Mouse (Mus musculus): ENCODE results near the gene Cdh13. TPM values are rescaled to one million over a fixed set of nuclear protein-coding genes. Genes with fewer than 3 reads are reported as not detected.

Cdh13 gene
- polyA plus RNA-seq, 1 experiment from 2014 or later = 120 TPM

DNA sequence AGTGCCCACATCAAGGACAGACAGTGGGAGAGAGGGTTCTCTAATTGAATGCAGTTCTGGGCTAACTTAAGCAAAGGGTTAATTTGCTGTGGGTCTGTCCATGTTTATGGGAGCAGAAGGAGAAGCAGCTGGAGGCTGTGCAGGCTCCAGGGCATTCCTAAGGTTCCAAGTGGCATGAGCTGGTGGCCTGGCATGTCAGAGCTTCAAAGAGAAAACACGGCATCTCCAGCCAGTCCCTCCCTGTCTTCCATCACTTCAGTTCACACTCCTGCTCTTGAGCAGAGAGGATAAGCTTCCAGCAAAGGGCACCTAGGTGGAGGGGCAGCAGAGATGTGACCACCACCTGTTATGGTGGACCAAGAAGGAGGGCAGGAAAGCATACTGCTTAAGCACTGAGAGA is 962.1 kb downstream of the Cdh13 start:
- H3K9ac ChIP-seq (replicated peaks) = no peak overlapping the region
- H3K36me3 ChIP-seq = peaks cover 16% of the 10 kb centered on the region
- ATAC-seq (ENCODE audit: low FRiP score) = no peak
- no peaks in the 10 kb centered on the region for H3K27me3 ChIP-seq (replicated peaks)
- H3K4me3 ChIP-seq (replicated peaks) = no peak overlapping the region
- no peaks in the 10 kb centered on the region for H3K4me1 ChIP-seq
- no peak overlapping the region for H3K4me2 ChIP-seq
- H3K9me3 ChIP-seq (replicated peaks) = no peaks in the 10 kb centered on the region
- no peak overlapping the region for H3K27ac ChIP-seq (replicated peaks)
- WGBS = 58% methylated on average over 1 of the region's 1 CpGs

DNA sequence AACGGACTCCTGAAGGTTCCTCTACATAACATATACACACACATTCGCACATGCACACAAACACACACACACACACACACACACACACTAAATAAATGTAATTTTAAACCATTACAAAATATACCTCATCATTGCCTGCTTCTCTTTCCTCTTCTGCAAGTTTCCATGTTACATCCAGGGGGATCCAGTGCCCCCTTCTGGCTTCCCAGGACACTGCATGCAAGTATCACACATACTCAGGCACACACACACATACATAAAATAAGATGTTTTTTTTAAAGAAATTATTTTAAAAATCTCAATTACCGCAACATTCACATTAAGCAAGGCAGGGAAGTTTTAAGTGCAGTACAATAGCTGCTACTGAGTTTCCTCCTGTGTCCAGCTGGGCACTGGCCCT is 970.8 kb downstream of the Cdh13 start:
- no peaks in the 10 kb centered on the region for H3K27me3 ChIP-seq (replicated peaks)
- H3K36me3 ChIP-seq = no peaks in the 10 kb centered on the region
- WGBS = 97% methylated on average over 3 of the region's 3 CpGs
- H3K4me2 ChIP-seq = no peak overlapping the region
- H3K9me3 ChIP-seq (replicated peaks) = no peaks in the 10 kb centered on the region
- H3K27ac ChIP-seq (replicated peaks) = no peak overlapping the region
- H3K9ac ChIP-seq (replicated peaks) = no peak overlapping the region
- H3K4me3 ChIP-seq (replicated peaks) = no peak overlapping the region
- peaks cover 9% of the 10 kb centered on the region; the same call in 1 of the 2 replicates for H3K4me1 ChIP-seq
- no peak for ATAC-seq (ENCODE audit: low FRiP score)

DNA sequence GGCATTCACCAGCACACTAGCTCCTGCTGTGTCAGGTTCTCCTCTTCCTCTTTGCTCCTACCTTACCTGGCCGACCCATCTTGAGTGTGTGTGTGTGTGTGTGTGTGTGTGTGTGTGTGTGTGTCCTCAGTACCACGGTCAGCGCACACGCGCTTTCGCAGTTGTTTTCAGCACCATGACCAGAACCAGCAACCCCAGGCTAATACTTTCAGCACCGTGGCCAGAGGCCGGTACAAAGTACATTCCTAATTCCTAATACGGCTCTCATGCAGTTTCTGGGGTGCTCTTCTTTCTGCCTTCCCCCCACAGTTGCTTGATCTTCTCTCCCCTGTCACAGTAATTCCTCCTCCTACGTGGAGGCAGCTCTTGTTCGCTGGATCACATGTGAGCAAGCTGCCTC is 975.1 kb downstream of the Cdh13 start:
- ATAC-seq (ENCODE audit: low FRiP score) = no peak
- Histone ChIP-seq H3K9ac (replicated peaks) (no peak overlapping the region), H3K27me3 (replicated peaks) (no peaks in the 10 kb centered on the region), H3K9me3 (replicated peaks) (no peaks in the 10 kb centered on the region), H3K27ac (replicated peaks) (no peak overlapping the region), H3K4me3 (replicated peaks) (no peak overlapping the region), H3K4me1 (peaks cover 6% of the 10 kb centered on the region; the same call in 1 of the 2 replicates), H3K4me2 (no peak overlapping the region), H3K36me3 (no peaks in the 10 kb centered on the region)
- WGBS = 47% methylated on average over 11 of the region's 11 CpGs

DNA sequence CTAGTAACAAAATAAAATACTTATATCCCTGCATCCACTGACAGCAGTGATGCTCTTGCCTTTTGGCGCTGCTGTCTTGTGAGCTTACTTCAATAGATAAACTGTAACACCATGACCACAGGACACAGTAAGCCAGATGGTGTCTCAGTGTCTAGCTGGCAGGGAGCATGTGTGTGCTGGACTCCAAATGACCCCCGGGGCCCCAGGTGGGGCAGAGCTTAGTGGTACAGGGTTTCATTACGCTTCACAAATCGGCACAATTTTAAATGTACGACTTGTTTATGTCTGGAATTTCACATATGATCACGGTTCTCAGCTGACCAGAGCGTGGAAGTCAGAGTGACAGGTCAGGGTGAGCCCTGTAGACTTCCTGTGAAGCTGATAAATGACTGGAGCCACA is 980.2 kb downstream of the Cdh13 start:
- 58% methylated on average over 7 of the region's 7 CpGs for WGBS
- no peak for ATAC-seq (ENCODE audit: low FRiP score)

DNA sequence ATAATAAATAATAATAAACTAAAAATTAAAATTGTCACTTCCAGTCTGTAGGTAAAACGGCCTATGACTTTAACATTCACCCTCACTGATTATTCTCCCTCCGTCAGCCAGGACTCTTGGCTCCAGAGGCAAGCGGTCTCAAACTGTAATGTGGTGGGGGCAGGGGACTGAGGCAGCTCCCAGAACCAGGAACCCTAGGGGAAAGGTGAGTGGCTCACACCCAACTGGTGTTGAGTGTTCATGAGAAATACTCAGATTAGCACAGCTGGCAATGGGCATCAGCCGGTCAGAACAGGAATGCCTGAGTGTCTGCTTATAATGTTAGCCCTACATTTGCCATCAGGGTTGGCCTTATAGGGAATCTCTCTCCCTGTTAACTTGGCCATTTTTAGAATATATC is 982.8 kb downstream of the Cdh13 start:
- ATAC-seq (ENCODE audit: low FRiP score) = no peak
- H3K27ac ChIP-seq (replicated peaks) = no peak overlapping the region

More for the DNA sequence above, 980.2 kb downstream of the Cdh13 start:
- Histone ChIP-seq H3K4me1 (peaks cover 11% of the 10 kb centered on the region), H3K9ac (replicated peaks) (no peak overlapping the region), H3K4me2 (no peak overlapping the region), H3K27me3 (replicated peaks) (no peaks in the 10 kb centered on the region), H3K9me3 (replicated peaks) (no peaks in the 10 kb centered on the region), H3K27ac (replicated peaks) (no peak overlapping the region), H3K36me3 (no peaks in the 10 kb centered on the region), H3K4me3 (replicated peaks) (no peak overlapping the region)

DNA sequence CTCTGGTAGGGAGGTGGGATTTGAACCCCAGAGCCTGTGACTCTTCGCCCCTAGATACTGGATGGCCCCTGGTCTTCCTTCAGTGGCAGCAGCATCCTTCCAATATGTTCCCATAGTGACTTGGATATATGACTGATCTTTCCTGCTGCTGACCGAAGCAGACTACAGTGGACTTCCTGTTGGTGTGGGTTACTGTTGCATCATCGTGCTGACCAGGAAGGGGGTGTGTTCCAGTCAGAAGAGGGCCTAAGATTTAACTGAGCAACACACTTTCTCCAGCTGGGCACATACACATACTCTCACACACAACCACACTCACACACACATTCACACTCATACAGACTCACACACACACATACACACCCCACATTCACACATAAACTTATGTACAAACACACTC is 986.0 kb downstream of the Cdh13 start:
- Histone ChIP-seq H3K36me3 (no peaks in the 10 kb centered on the region), H3K27me3 (replicated peaks) (no peaks in the 10 kb centered on the region), H3K9ac (replicated peaks) (no peak overlapping the region), H3K9me3 (replicated peaks) (no peaks in the 10 kb centered on the region), H3K4me2 (no peak overlapping the region), H3K4me1 (peaks cover 8% of the 10 kb centered on the region), H3K27ac (replicated peaks) (no peak overlapping the region), H3K4me3 (replicated peaks) (no peak overlapping the region)
- WGBS = 82% methylated on average over 3 of the region's 3 CpGs
- ATAC-seq (ENCODE audit: low FRiP score) = no peak

More for the DNA sequence above, 982.8 kb downstream of the Cdh13 start:
- Histone ChIP-seq H3K36me3 (no peaks in the 10 kb centered on the region), H3K9me3 (replicated peaks) (no peaks in the 10 kb centered on the region), H3K4me3 (replicated peaks) (no peak overlapping the region), H3K27me3 (replicated peaks) (no peaks in the 10 kb centered on the region), H3K4me1 (peaks cover 10% of the 10 kb centered on the region), H3K4me2 (no peak overlapping the region), H3K9ac (replicated peaks) (no peak overlapping the region)
- 82% methylated on average over 4 of the region's 4 CpGs for WGBS

DNA sequence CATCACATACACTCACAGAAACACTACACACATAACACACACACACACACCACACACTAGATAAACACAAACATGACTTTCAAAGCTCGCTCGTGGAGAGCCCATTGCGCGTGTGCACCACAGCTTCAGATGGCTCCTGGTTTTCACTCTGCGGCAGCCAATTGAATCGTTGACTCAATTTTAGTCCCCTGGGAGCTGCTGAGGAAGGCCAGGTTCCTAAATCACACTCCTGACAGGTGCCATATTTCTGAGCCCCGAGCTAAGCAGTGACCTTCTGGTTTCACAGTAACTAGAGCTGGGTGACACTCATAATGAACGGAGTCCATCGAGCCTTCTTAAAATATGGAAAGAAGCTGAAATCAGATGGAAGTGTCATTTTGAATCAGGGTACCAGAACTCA is 986.8 kb downstream of the Cdh13 start:
- Histone ChIP-seq H3K27ac (replicated peaks) (0 out of 2 replicates have a peak overlapping the region, but pooled peaks have one; percentile 41), H3K4me1 (peaks cover 8% of the 10 kb centered on the region), H3K27me3 (replicated peaks) (no peaks in the 10 kb centered on the region), H3K9ac (replicated peaks) (no peak overlapping the region), H3K4me3 (replicated peaks) (no peak overlapping the region), H3K4me2 (no peak overlapping the region), H3K9me3 (replicated peaks) (no peaks in the 10 kb centered on the region), H3K36me3 (no peaks in the 10 kb centered on the region)
- ATAC-seq (ENCODE audit: low FRiP score) = no peak
- WGBS = 63% methylated on average over 9 of the region's 9 CpGs

DNA sequence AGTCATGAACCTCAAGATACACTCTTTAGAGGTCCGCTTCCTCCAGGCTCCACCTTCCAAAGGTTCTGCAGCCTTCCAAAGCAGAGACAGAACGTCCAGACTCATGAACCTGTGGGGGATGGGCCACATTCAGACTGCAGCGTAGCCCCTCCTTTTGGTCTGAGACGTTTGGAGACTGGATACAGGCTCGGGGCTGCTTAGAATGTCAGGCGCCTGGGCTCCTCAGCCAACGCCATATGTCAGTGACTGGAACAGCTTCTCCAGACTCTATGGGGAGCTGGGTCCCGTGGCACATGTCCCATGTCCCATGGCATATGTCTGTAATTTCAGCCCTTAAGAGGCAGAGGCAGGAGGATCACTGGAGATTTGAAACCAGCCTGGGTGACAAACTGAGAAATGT is 989.4 kb downstream of the Cdh13 start:
- H3K4me3 ChIP-seq (replicated peaks) = no peak overlapping the region
- H3K9me3 ChIP-seq (replicated peaks) = no peaks in the 10 kb centered on the region
- 79% methylated on average over 8 of the region's 8 CpGs for WGBS
- H3K4me2 ChIP-seq = no peak overlapping the region
- ATAC-seq (ENCODE audit: low FRiP score) = no peak
- no peak overlapping the region for H3K27ac ChIP-seq (replicated peaks)
- H3K4me1 ChIP-seq = peaks cover 8% of the 10 kb centered on the region
- H3K36me3 ChIP-seq = no peaks in the 10 kb centered on the region
- H3K9ac ChIP-seq (replicated peaks) = no peak overlapping the region
- H3K27me3 ChIP-seq (replicated peaks) = no peaks in the 10 kb centered on the region

DNA sequence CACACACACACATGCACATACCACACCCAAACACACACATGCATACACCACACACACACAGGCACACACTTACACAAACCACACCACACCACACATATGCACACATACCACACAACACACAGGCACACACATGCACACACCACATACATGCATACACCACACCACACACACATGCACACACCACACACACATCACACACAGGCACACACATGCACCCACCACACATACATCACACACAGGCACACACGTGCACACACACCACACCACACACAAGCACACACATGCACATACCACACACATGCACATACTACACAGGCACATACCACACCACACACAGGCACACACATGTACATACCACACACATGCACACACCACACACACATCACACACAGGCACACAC is 991.9 kb downstream of the Cdh13 start:
- Histone ChIP-seq H3K27me3 (replicated peaks) (no peaks in the 10 kb centered on the region), H3K9me3 (replicated peaks) (no peaks in the 10 kb centered on the region), H3K4me2 (no peak overlapping the region), H3K36me3 (no peaks in the 10 kb centered on the region), H3K4me1 (no peaks in the 10 kb centered on the region), H3K27ac (replicated peaks) (no peak overlapping the region), H3K4me3 (replicated peaks) (no peak overlapping the region), H3K9ac (replicated peaks) (no peak overlapping the region)
- ATAC-seq (ENCODE audit: low FRiP score) = no peak
- WGBS = 96% methylated on average over 1 of the region's 1 CpGs

DNA sequence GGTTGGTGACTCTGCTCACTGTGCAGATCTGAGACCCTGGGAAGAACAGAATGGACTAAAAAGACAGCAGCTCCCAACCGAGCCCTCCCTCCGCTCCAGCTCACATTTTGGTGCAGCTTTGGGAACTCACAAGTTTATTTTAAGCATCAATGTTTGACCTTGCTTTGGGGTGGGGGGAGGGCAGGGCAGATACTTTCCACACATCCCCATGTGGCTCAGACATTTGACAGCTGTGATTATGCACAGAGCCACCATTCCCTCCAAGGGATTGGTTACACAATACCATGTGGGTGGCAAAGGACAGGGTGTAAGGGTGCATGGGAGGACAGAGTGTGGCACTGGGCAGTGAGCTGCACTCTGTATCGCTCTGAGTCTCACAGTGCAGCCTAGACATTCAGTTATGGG is 993.5 kb downstream of the Cdh13 start:
- H3K4me3 ChIP-seq (replicated peaks) = no peak overlapping the region
- H3K36me3 ChIP-seq = no peaks in the 10 kb centered on the region
- no peak overlapping the region for H3K4me2 ChIP-seq
- H3K9me3 ChIP-seq (replicated peaks) = no peaks in the 10 kb centered on the region
- H3K27me3 ChIP-seq (replicated peaks) = no peaks in the 10 kb centered on the region
- H3K9ac ChIP-seq (replicated peaks) = no peak overlapping the region
- H3K27ac ChIP-seq (replicated peaks) = no peak overlapping the region
- 81% methylated on average over 3 of the region's 3 CpGs for WGBS
- no peak for ATAC-seq (ENCODE audit: low FRiP score)
- no peaks in the 10 kb centered on the region for H3K4me1 ChIP-seq

DNA sequence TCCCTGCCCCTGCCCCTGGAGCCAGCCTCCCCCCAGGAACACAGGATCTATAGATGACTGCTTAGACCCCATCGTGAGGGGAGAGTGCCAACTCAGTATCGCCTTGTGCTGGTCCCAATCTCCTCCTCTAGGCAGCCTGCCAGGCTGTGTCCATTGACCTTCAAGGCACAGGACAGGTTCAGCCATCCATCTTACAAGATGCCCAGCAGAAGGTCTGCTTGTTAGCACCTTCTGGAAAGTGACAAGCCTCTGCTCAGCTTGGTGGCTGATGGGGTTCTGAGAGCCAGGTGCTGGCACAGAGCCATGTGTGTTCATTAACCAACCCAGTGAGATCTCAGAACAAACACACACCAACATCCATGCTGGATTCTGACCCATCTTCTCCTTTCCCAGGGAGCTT is 998.2 kb downstream of the Cdh13 start:
- H3K27ac ChIP-seq (replicated peaks) = no peak overlapping the region
- 72% methylated on average over 2 of the region's 2 CpGs for WGBS
- no peak for ATAC-seq (ENCODE audit: low FRiP score)
- H3K27me3 ChIP-seq (replicated peaks) = no peaks in the 10 kb centered on the region
- no peak overlapping the region for H3K4me3 ChIP-seq (replicated peaks)
- no peak overlapping the region for H3K9ac ChIP-seq (replicated peaks)
- no peaks in the 10 kb centered on the region for H3K4me1 ChIP-seq
- H3K4me2 ChIP-seq = no peak overlapping the region
- no peaks in the 10 kb centered on the region for H3K9me3 ChIP-seq (replicated peaks)
- H3K36me3 ChIP-seq = no peaks in the 10 kb centered on the region

DNA sequence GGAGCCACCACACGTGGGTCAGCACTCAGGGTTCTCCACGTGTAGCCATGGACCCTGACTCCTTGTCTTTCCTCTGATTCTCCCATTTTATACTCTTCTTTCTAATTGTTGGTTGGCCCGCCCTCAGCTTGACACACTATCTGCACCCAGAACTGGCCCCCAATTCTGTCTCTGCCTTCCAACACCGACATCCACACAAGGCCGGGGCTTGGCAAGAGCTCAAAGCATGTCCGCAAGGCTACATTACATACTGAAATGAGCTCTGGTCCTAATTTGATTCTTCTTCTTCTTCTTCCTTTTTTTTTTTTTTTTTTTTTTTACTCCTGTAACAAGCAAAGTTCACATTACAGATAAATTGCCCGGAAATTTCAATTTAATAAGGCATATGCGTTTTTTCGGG is 1001.0 kb downstream of the Cdh13 start:
- Histone ChIP-seq H3K27me3 (replicated peaks) (no peaks in the 10 kb centered on the region), H3K9me3 (replicated peaks) (no peaks in the 10 kb centered on the region), H3K27ac (replicated peaks) (no peak overlapping the region), H3K4me1 (no peaks in the 10 kb centered on the region), H3K9ac (replicated peaks) (no peak overlapping the region), H3K4me2 (no peak overlapping the region), H3K36me3 (no peaks in the 10 kb centered on the region), H3K4me3 (replicated peaks) (no peak overlapping the region)
- no peak for ATAC-seq (ENCODE audit: low FRiP score)
- 81% methylated on average over 9 of the region's 9 CpGs for WGBS

DNA sequence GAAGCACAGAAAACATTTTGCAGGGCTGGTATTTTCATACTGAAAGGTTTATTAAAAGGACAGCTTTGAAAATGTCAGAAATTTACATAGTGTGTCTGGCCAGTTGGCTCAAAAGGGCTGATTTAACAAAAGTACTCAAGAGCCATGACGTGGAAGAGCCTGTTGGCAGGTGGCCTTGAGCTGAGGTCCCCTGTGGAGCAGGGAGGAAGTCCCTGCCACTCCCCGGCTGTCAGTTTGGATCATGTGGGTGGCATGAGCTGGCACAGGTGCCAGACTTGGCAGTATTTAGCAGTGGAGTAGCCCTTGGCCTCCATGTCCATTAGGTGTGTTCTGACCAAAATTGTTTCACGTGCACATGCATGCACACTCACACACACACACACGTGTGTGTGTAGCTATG is 1001.4 kb downstream of the Cdh13 start:
- ATAC-seq (ENCODE audit: low FRiP score) = no peak
- no peaks in the 10 kb centered on the region for H3K27me3 ChIP-seq (replicated peaks)
- H3K9me3 ChIP-seq (replicated peaks) = no peaks in the 10 kb centered on the region
- H3K9ac ChIP-seq (replicated peaks) = no peak overlapping the region
- no peaks in the 10 kb centered on the region for H3K4me1 ChIP-seq
- no peak overlapping the region for H3K4me3 ChIP-seq (replicated peaks)
- no peaks in the 10 kb centered on the region for H3K36me3 ChIP-seq
- H3K4me2 ChIP-seq = no peak overlapping the region
- no peak overlapping the region for H3K27ac ChIP-seq (replicated peaks)
- WGBS = 70% methylated on average over 4 of the region's 4 CpGs

Data from neural tube, embryonic 15.5 days (tissue).